Mouse (Mus musculus) thymus, adult 2 months (tissue): ENCODE measurements around the gene Fhl3.

ENCODE experiments used
- CTCF ChIP-seq: fragments of 200-500 bp; IDR thresholded peaks from 2 replicates; pipeline ENCODE4 v1.5.1; 2012; ENCODE audit warnings: mild to moderate bottlenecking, control low read depth, low read length, moderate library complexity, borderline replicate concordance; ENCODE audit not compliant: control insufficient read depth, poor library complexity, insufficient read depth; ENCODE audit errors: extremely low read depth
- POLR2A ChIP-seq: fragments of 200-500 bp; IDR thresholded peaks from 2 replicates; pipeline ENCODE4 v1.6.1; 2012; ENCODE audit warnings: mild to moderate bottlenecking, low read length, control low read depth, moderate library complexity; ENCODE audit not compliant: control insufficient read depth, poor library complexity, insufficient read depth; ENCODE audit errors: extremely low read depth

- TF ChIP-seq CTCF (no peak), POLR2A (no peak)
These were observed 43.4 kb upstream of the Fhl3 start for GRCm38 (mm10) chr4:124656854-124657650.
